Mouse (Mus musculus): ENCODE measurements around the gene Pigg. TPM values are rescaled to one million over a fixed set of nuclear protein-coding genes. Genes with fewer than 3 reads are reported as not detected.
"Not testable (repeated sequence)": the region's sequence is repeated elsewhere in the genome, so short reads cannot be mapped to it uniquely, and the experiment has no call there.

Gene Pigg
- polyA plus RNA-seq, 1 experiment from 2014 or later, result 2.9 TPM

DNA sequence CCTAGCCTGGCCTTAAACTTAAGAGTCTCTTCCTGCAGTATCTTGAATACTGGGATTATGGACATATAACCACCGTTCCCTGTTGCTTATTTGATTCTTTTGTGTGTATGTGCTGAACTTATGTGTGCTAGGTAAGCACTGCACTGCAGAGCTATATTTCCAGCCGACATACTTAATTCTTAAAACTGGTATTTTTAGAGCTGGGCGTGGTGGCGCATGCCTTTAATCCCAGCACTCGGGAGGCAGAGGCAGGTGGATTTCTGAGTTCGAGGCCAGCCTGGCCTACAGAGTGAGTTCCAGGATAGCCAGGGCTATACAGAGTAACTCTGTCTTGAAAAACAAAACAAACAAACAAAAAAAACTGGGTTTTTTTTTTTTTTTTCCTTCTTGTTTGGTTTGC is 41.1 kb upstream of the Pigg start:
- WGBS, result 94% methylated on average over 6 of the region's 6 CpGs
- not testable (repeated sequence) for H3K9ac ChIP-seq (replicated peaks; ENCODE audit: low read depth, low read length); H3K4me3 ChIP-seq (ENCODE audit: low read depth, low read length); ATAC-seq (ENCODE audit: low read depth); H3K36me3 ChIP-seq (ENCODE audit: control insufficient read depth, insufficient read depth, low read length); H3K27me3 ChIP-seq (ENCODE audit: control insufficient read depth, insufficient read depth, low read length); H3K27ac ChIP-seq (ENCODE audit: low read depth, low read length); H3K9me3 ChIP-seq (ENCODE audit: control insufficient read depth, low read length)
- peaks cover 16% of the 10 kb centered on the region; the same call in 1 of the 2 replicates for H3K4me1 ChIP-seq (ENCODE audit: control insufficient read depth, insufficient read depth, low read length)
- H3K4me2 ChIP-seq (ENCODE audit: low read depth, low read length), result peak overlapping the region; percentile 36

DNA sequence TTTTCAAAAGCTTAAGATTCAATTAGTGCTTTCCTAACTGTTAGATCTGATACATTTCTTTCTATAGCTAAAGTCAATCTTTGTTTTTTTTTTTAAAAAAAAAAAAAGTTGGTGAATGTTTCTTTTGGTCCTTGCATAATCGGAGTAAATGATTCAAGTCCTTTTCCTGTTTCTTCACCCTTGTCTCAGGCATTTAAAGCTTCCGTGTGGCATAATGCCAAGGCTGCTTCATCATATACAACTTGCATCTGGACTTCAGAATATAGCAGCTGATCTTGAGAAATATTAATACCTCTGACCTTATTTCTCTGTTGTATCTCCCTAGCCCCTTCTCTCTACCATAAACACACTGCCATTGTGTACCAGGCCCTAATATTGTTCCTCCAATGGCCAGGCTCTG is 25.5 kb upstream of the Pigg start:
- no peaks in the 10 kb centered on the region for H3K36me3 ChIP-seq (ENCODE audit: control insufficient read depth, insufficient read depth, low read length)
- no peaks in the 10 kb centered on the region for H3K9me3 ChIP-seq (ENCODE audit: control insufficient read depth, low read length)
- 94% methylated on average over 2 of the region's 2 CpGs for WGBS
- no peaks in the 10 kb centered on the region for H3K4me1 ChIP-seq (ENCODE audit: control insufficient read depth, insufficient read depth, low read length)
- ATAC-seq (ENCODE audit: low read depth), result no peak
- no peak overlapping the region for H3K4me2 ChIP-seq (ENCODE audit: low read depth, low read length)
- no peaks in the 10 kb centered on the region for H3K27me3 ChIP-seq (ENCODE audit: control insufficient read depth, insufficient read depth, low read length)
- H3K4me3 ChIP-seq (ENCODE audit: low read depth, low read length), result no peak overlapping the region
- no peak overlapping the region for H3K27ac ChIP-seq (ENCODE audit: low read depth, low read length)
- H3K9ac ChIP-seq (replicated peaks; ENCODE audit: low read depth, low read length), result no peak overlapping the region

DNA sequence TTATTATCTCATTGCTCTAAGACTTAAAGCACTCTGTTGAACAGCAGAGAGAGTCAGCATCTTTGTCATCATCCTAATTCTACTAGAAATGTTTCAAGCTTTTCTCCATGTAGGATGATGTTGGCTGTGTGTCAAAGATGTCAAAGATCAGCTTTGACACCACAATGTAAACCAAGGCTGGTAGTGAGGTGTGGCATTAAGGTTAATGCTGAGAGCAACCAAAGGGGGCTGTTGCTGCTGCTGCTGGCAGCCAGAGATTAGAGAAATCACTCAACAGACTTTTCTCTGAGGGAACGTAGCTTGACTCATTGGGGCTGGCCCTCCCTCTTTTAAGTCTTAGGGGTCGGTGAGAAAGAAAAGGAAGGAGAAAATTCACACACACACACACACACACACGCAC is 10.8 kb upstream of the Pigg start:
- ATAC-seq (ENCODE audit: low read depth), result no peak
- H3K4me2 ChIP-seq (ENCODE audit: low read depth, low read length), result no peak overlapping the region
- 82% methylated on average over 3 of the region's 3 CpGs for WGBS

DNA sequence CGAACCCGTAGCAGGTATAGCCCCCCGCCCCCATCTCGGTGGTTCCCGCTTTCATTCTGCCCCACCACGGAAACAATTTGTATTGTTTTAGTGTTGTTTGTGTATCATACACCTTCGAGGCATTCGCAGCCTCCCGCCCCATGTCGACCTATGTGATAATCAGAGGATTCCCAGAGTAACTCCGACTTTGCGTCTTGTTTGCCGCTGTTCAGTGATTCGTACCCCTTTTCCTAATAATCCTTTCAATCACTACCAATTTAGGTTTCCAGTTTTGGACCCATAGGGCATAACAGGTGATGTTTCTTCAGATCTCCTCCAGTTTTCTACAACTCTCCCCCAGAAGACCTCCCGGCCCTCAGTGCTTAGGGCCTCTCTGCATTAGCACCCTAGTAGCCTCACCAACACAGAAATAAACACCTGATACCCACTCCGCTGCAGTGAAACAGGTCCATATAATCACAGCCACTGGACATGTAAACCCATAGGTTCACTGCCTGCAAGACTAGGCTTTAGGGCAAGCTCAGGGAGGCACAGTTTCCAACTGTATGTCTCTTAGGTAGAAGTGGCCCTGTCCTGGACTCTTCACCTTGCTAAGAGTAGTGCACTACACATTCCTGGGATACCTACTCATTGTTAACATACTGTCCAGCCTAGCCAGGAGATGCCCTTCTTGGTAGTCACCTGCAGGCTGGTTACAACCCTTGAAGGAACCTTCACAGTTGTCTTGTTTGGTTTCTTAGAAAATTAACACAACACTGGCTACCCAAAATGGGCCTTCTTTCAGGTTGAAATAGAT is 854 bp downstream of the Pigg start:
- Histone ChIP-seq H3K4me2 (ENCODE audit: low read depth, low read length) (peak overlapping the region; percentile 82), H3K27ac (ENCODE audit: low read depth, low read length) (peak overlapping the region; percentile 64; the same call in 1 of the 2 replicates), H3K4me3 (ENCODE audit: low read depth, low read length) (peak overlapping the region; percentile 57), H3K9ac (replicated peaks; ENCODE audit: low read depth, low read length) (peak overlapping the region; percentile 80), H3K27me3 (ENCODE audit: control insufficient read depth, insufficient read depth, low read length) (no peaks in the 10 kb centered on the region), H3K9me3 (ENCODE audit: control insufficient read depth, low read length) (no peaks in the 10 kb centered on the region), H3K4me1 (ENCODE audit: control insufficient read depth, insufficient read depth, low read length) (peaks cover 4% of the 10 kb centered on the region; the same call in 1 of the 2 replicates), H3K36me3 (ENCODE audit: control insufficient read depth, insufficient read depth, low read length) (no peaks in the 10 kb centered on the region)
- ATAC-seq (ENCODE audit: low read depth), result no peak; the same call in 1 of the 2 replicates
- WGBS, result 7% methylated on average over 16 of the region's 16 CpGs

More for the DNA sequence above, 10.8 kb upstream of the Pigg start:
- H3K9me3 ChIP-seq (ENCODE audit: control insufficient read depth, low read length), result no peaks in the 10 kb centered on the region
- no peaks in the 10 kb centered on the region for H3K27me3 ChIP-seq (ENCODE audit: control insufficient read depth, insufficient read depth, low read length)
- H3K9ac ChIP-seq (replicated peaks; ENCODE audit: low read depth, low read length), result no peak overlapping the region
- no peak overlapping the region for H3K27ac ChIP-seq (ENCODE audit: low read depth, low read length)
- H3K4me3 ChIP-seq (ENCODE audit: low read depth, low read length), result no peak overlapping the region
- H3K36me3 ChIP-seq (ENCODE audit: control insufficient read depth, insufficient read depth, low read length), result no peaks in the 10 kb centered on the region
- no peaks in the 10 kb centered on the region for H3K4me1 ChIP-seq (ENCODE audit: control insufficient read depth, insufficient read depth, low read length)

DNA sequence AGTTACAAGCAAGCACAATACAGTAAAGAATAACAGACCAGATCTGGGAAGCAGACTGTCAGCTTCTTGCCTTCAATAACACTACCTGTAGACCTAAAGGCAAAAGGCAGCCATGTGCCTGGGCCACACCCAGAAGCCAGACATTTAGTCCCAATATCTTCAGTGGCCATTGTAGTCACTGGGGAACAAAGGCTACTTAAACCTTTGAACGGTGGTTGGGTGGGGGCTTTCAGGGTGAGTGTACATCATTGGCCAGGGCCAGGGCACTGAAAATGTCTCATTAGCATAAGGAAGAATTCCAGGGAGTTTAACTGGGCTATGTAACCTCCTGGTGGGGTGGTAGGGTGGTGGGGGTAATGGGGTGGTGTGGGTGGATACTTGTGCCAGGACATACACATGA is 18.6 kb downstream of the Pigg start:
- no peaks in the 10 kb centered on the region for H3K4me1 ChIP-seq (ENCODE audit: control insufficient read depth, insufficient read depth, low read length)
- no peaks in the 10 kb centered on the region for H3K9me3 ChIP-seq (ENCODE audit: control insufficient read depth, low read length)
- H3K9ac ChIP-seq (replicated peaks; ENCODE audit: low read depth, low read length), result no peak overlapping the region
- H3K4me2 ChIP-seq (ENCODE audit: low read depth, low read length), result no peak overlapping the region
- peaks cover 22% of the 10 kb centered on the region for H3K36me3 ChIP-seq (ENCODE audit: control insufficient read depth, insufficient read depth, low read length)
- no peak overlapping the region for H3K27ac ChIP-seq (ENCODE audit: low read depth, low read length)
- ATAC-seq (ENCODE audit: low read depth), result no peak
- WGBS, result 78% methylated on average over 1 of the region's 1 CpGs
- no peak overlapping the region for H3K4me3 ChIP-seq (ENCODE audit: low read depth, low read length)
- H3K27me3 ChIP-seq (ENCODE audit: control insufficient read depth, insufficient read depth, low read length), result no peaks in the 10 kb centered on the region

DNA sequence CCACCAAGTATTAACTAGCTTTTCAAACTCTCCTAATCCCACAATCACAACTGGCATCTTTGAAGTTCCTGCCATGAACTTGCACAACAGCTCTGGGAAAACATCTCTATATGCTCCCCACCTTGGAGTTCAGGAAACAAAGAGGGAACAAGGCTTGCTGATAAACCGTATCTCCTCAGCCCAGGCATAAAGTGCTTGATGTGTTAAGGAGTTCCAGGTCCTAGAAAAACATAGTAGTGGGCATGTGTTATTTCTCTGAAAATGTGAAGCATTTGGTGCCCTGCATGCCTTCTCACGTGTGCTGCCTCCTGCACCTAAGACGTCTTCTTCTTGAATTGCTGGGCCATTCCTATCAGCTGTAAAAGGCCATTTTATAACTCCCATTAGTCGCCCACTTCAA is 25.0 kb downstream of the Pigg start:
- Histone ChIP-seq H3K36me3 (ENCODE audit: control insufficient read depth, insufficient read depth, low read length) (peaks cover 30% of the 10 kb centered on the region), H3K4me2 (ENCODE audit: low read depth, low read length) (no peak overlapping the region)
- 26% methylated on average over 4 of the region's 4 CpGs for WGBS

DNA sequence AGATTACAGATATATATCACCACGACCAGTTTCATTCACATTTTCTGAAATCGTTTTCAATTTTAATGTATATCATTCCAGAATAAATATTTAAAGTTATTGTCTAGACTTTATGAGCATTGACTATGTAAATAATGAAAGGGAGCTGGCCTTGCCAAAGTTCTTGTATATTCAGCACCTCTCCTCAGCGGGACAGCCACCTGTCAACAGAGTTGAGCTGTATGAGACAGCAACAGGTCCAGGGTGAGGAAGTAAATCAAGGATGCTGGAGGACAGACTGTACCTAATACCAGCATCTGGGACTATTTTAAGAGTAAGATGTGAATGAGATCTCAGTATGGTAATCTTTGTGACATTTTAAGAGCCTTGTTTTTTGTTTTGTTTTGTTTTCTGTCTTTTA is 25.6 kb downstream of the Pigg start:
- H3K4me1 ChIP-seq (ENCODE audit: control insufficient read depth, insufficient read depth, low read length), result no peaks in the 10 kb centered on the region
- H3K36me3 ChIP-seq (ENCODE audit: control insufficient read depth, insufficient read depth, low read length), result peaks cover 26% of the 10 kb centered on the region
- ATAC-seq (ENCODE audit: low read depth), result no peak
- WGBS, result 83% methylated on average over 3 of the region's 3 CpGs
- H3K27ac ChIP-seq (ENCODE audit: low read depth, low read length), result no peak overlapping the region
- no peak overlapping the region for H3K4me2 ChIP-seq (ENCODE audit: low read depth, low read length)
- no peak overlapping the region for H3K9ac ChIP-seq (replicated peaks; ENCODE audit: low read depth, low read length)
- no peak overlapping the region for H3K4me3 ChIP-seq (ENCODE audit: low read depth, low read length)
- no peaks in the 10 kb centered on the region for H3K27me3 ChIP-seq (ENCODE audit: control insufficient read depth, insufficient read depth, low read length)
- H3K9me3 ChIP-seq (ENCODE audit: control insufficient read depth, low read length), result no peaks in the 10 kb centered on the region

More for the DNA sequence above, 25.0 kb downstream of the Pigg start:
- no peaks in the 10 kb centered on the region for H3K9me3 ChIP-seq (ENCODE audit: control insufficient read depth, low read length)
- H3K9ac ChIP-seq (replicated peaks; ENCODE audit: low read depth, low read length), result no peak overlapping the region
- no peak for ATAC-seq (ENCODE audit: low read depth)
- H3K4me1 ChIP-seq (ENCODE audit: control insufficient read depth, insufficient read depth, low read length), result no peaks in the 10 kb centered on the region
- no peak overlapping the region for H3K4me3 ChIP-seq (ENCODE audit: low read depth, low read length)
- no peaks in the 10 kb centered on the region for H3K27me3 ChIP-seq (ENCODE audit: control insufficient read depth, insufficient read depth, low read length)
- no peak overlapping the region for H3K27ac ChIP-seq (ENCODE audit: low read depth, low read length)

DNA sequence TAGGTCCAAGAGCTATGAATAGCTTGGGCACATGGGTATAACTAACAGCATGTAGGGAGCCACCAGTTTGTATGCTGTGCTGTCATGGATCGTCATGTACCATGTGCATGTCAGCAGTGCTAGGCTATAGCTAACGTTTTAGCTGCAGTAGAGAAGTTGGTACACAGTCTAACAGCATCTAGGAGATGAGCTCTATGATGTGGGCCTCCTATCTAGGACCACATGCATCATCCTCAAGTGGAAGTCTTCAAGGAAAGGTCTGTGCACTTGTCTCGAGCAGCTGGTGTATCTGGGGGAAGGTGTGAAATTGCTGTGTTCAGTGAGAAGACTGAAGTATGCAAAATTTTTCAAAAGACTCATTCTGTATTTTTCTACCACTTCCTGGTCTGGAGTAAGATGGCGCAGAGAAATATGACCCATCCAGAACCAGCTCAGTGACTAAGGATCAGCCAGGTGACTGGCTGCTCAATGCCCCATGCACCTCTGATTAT is 31.3 kb downstream of the Pigg start:
- no peak overlapping the region for H3K27ac ChIP-seq (ENCODE audit: low read depth, low read length)
- no peaks in the 10 kb centered on the region for H3K4me1 ChIP-seq (ENCODE audit: control insufficient read depth, insufficient read depth, low read length)
- WGBS, result 94% methylated on average over 4 of the region's 4 CpGs
- peaks cover 12% of the 10 kb centered on the region; the same call in 1 of the 2 replicates for H3K36me3 ChIP-seq (ENCODE audit: control insufficient read depth, insufficient read depth, low read length)
- no peak for ATAC-seq (ENCODE audit: low read depth)
- H3K9me3 ChIP-seq (ENCODE audit: control insufficient read depth, low read length), result no peaks in the 10 kb centered on the region
- no peak overlapping the region for H3K4me2 ChIP-seq (ENCODE audit: low read depth, low read length)
- no peaks in the 10 kb centered on the region for H3K27me3 ChIP-seq (ENCODE audit: control insufficient read depth, insufficient read depth, low read length)
- no peak overlapping the region for H3K4me3 ChIP-seq (ENCODE audit: low read depth, low read length)
- H3K9ac ChIP-seq (replicated peaks; ENCODE audit: low read depth, low read length), result no peak overlapping the region

DNA sequence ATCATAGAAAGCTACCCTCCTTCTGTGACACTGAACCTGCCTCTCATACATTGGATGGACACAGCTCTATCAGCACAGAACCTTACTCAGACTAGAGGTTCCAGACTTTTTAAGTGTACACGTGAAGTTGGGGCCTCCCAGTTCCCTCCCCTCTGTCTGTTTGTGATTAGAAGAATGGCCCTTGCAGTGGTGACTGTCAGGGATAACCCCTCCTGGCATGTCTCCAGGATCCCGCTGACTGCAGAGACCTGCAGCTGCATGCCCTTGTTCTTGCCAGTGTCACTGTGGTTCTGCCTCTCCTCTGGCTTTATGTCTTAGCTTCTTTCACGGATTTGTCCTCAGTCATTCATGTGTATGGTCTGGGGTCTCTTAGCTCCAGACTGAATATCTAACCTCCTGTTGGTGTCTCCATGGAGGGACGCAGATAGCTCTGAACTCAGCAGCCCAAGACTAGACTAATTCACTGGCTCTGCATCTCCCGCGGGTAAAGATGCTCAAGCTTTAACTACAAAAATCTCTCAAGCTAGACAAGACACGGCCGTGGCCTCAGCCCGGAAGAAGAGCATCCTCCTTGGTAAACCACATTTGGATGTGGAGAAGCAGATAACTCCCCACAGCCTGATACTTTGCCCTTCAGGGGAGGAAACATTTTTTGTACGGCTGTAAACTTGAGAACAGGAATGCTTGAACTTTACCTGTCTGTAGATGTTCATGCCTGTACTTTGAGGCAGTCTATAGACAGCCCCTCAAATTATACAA is 33.1 kb downstream of the Pigg start:
- Histone ChIP-seq H3K4me2 (ENCODE audit: low read depth, low read length) (no peak overlapping the region), H3K36me3 (ENCODE audit: control insufficient read depth, insufficient read depth, low read length) (peaks cover 3% of the 10 kb centered on the region; the same call in 1 of the 2 replicates), H3K9me3 (ENCODE audit: control insufficient read depth, low read length) (no peaks in the 10 kb centered on the region), H3K9ac (replicated peaks; ENCODE audit: low read depth, low read length) (no peak overlapping the region), H3K4me3 (ENCODE audit: low read depth, low read length) (no peak overlapping the region), H3K27me3 (ENCODE audit: control insufficient read depth, insufficient read depth, low read length) (no peaks in the 10 kb centered on the region), H3K4me1 (ENCODE audit: control insufficient read depth, insufficient read depth, low read length) (no peaks in the 10 kb centered on the region), H3K27ac (ENCODE audit: low read depth, low read length) (no peak overlapping the region)
- 88% methylated on average over 10 of the region's 10 CpGs for WGBS
- ATAC-seq (ENCODE audit: low read depth), result no peak

Data from neural tube, embryonic 14.5 days (tissue).